Mouse (Mus musculus) forebrain, postnatal 0 days (tissue): ENCODE measurements around the gene Scd1. TPM values are rescaled to one million over a fixed set of nuclear protein-coding genes. Genes with fewer than 3 reads are reported as not detected.
A peak's percentile ranks its signal among the peaks of the same experiment; 100 is the strongest.

Source experiments
- ATAC-seq: fragments of 200-750 bp; cut with Nextera tagmentation; 2 replicates; pipeline ENCODE4 v1.8.0; 2017; ENCODE audit warnings: mild to moderate bottlenecking, moderate library complexity
- DNase-seq: peaks from one replicate; pipeline ENCODE4 v3.0.0-alpha.2; 2015
- H3K27ac ChIP-seq: fragments of 300-500 bp; sonication (generic); 2 replicates; pipeline ENCODE4 v1.5.1; 2014; ENCODE audit warnings: low read depth, mild to moderate bottlenecking, antibody characterized with exemption, low read length, moderate library complexity, mixed read lengths
- H3K27me3 ChIP-seq: fragments of 300-500 bp; sonication (generic); 2 replicates; pipeline ENCODE4 v1.6.1; 2014; ENCODE audit warnings: mild to moderate bottlenecking, low read length, mixed read lengths; ENCODE audit not compliant: insufficient read depth
- H3K36me3 ChIP-seq: fragments of 300-500 bp; sonication (generic); 2 replicates; pipeline ENCODE4 v1.6.1; 2014; ENCODE audit warnings: mild to moderate bottlenecking, moderate library complexity; ENCODE audit not compliant: insufficient read depth
- H3K4me1 ChIP-seq: fragments of 300-500 bp; sonication (generic); 2 replicates; pipeline ENCODE4 v1.6.1; 2014; ENCODE audit warnings: antibody characterized with exemption; ENCODE audit not compliant: insufficient read depth
- H3K4me2 ChIP-seq: fragments of 300-500 bp; sonication (generic); 2 replicates; pipeline ENCODE4 v1.6.1; 2014; ENCODE audit warnings: low read depth, mild to moderate bottlenecking, moderate library complexity
- H3K4me3 ChIP-seq: fragments of 300-500 bp; sonication (generic); 2 replicates; pipeline ENCODE4 v1.5.1; 2014; ENCODE audit warnings: low read depth, low read length, mixed read lengths
- H3K9ac ChIP-seq: fragments of 300-500 bp; sonication (generic); 2 replicates; pipeline ENCODE4 v1.6.1; 2014; ENCODE audit warnings: mild to moderate bottlenecking
- H3K9me3 ChIP-seq: fragments of 300-500 bp; sonication (generic); 2 replicates; pipeline ENCODE4 v1.6.1; 2016; ENCODE audit warnings: low read length
- CTCF ChIP-seq: sonication (generic); IDR thresholded peaks from 2 replicates; pipeline ENCODE4 v1.5.1; 2016; ENCODE audit warnings: antibody characterized with exemption, control low read depth, low read depth
- WGBS: fragments of 180-500 bp; shearing (Covaris S2); extraction: QIAGEN DNeasy Blood & Tissue Kit; methylation state at CpG from one replicate; pipeline ENCODE4 v1.1.7; 2014; 5-methylcytosine and 5-hydroxymethylcytosine counted together
- polyA plus RNA-seq: library from polyadenylated mRNA; unstranded; fragments of >200 nt; fragmentation: Nextera tagmentation; extraction: Ambion mirVana; gene quantifications from 2 replicates; pipeline ENCODE4 v1.2.1, GENCODE M21; 2015
- total RNA-seq: library from RNA; depleted of rRNA; stranded (reverse); fragments of >200 nt; gene quantifications from 2 replicates; pipeline ENCODE4 v1.2.3, GENCODE M21; 2014

Scd1 gene
- total and polyA plus RNA-seq, 2 experiments from 2014 or later: 8.7 to 41.0 TPM

DNA sequence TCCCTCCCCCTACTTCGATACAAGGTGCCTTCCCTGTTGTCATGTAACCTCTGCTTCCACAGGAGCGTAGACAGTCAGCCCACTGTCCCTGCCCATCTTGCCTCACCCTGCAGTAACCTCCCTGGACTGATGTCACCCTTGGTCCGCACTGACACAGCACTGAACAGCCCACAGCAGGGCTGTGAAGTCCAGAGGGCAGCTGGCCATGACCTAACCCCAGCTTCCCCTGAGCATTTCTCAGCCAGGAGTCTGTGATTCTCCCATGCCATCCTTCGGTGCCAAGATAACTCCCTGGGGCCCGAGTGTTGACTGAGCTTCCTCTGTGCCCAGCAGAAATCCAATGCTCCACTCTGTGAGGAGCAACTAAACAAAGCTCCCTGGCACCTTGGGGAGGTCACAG lies 8.6 kb upstream of the Scd1 start:
- WGBS: 76% methylated on average over 5 of the region's 5 CpGs
- H3K27me3 ChIP-seq: no peaks in the 10 kb centered on the region

GRCm38 (mm10) chr19:44415464-44415863 lies 7.8 kb upstream of the Scd1 start:
- ATAC-seq (no peak), DNase-seq (no peak)
- WGBS: 82% methylated on average over 5 of the region's 5 CpGs
- H3K4me2 ChIP-seq: no peak overlapping the region
- no peak overlapping the region for H3K4me3 ChIP-seq
- no peak overlapping the region for H3K27ac ChIP-seq
- H3K9me3 ChIP-seq: no peaks in the 10 kb centered on the region
- no peaks in the 10 kb centered on the region for H3K4me1 ChIP-seq
- H3K27me3 ChIP-seq: no peaks in the 10 kb centered on the region
- no peaks in the 10 kb centered on the region for H3K36me3 ChIP-seq
- H3K9ac ChIP-seq: no peak overlapping the region
- TF ChIP-seq CTCF: no peak

More for the DNA sequence above, 8.6 kb upstream of the Scd1 start:
- no peak overlapping the region for H3K9ac ChIP-seq
- H3K27ac ChIP-seq: no peak overlapping the region
- TF ChIP-seq CTCF: no peak
- H3K9me3 ChIP-seq: no peaks in the 10 kb centered on the region
- ATAC-seq: no peak
- H3K36me3 ChIP-seq: no peaks in the 10 kb centered on the region
- no peak overlapping the region for H3K4me3 ChIP-seq
- no peak for DNase-seq
- H3K4me1 ChIP-seq: no peaks in the 10 kb centered on the region
- no peak overlapping the region for H3K4me2 ChIP-seq

DNA sequence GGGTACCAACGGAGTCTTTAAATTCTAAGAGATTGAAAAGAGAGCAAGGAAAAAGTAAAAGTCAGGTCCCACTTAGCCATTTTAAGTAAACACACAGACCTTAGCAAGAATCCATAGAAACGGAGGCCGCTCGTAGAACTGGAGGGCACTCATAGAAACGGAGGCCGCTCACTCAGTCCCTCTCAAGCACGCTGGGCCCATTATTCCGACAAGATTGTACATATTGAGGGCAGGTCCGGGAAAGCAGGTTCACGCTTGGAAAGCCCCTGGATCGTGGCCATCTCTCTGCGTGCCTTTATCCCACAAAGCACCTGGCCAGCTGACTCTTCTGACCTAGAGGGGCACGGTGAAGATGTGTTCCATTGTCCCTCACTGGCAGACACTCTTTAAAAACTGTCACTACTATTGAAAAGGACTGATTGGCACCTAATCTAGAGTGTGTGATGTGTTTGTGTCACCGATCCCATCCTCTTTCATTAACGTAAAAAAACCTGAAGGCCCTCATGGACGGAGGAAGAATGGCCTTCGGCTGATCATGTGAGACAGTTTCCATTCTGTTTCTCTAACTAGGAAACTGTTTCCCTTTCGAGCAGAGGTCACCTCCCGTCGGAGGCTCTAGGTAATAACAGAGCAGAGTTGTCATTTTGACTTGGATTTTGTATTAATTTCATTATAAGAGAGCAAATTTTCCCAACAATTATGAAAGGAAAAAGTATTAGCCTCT lies 2.8 kb upstream of the Scd1 start:
- peaks cover 8% of the 10 kb centered on the region; the same call in 1 of the 2 replicates for H3K4me1 ChIP-seq
- H3K36me3 ChIP-seq: no peaks in the 10 kb centered on the region
- TF ChIP-seq CTCF: no peak
- H3K9ac ChIP-seq: no peak overlapping the region
- H3K9me3 ChIP-seq: no peaks in the 10 kb centered on the region
- H3K4me3 ChIP-seq: no peak overlapping the region
- no peak overlapping the region for H3K4me2 ChIP-seq
- DNase-seq: no peak
- 84% methylated on average over 20 of the region's 20 CpGs for WGBS
- H3K27ac ChIP-seq: no peak overlapping the region
- no peaks in the 10 kb centered on the region for H3K27me3 ChIP-seq
- no peak for ATAC-seq

GRCm38 (mm10) chr19:44408595-44408994 lies 916 bp upstream of the Scd1 start:
- Histone ChIP-seq H3K4me3 (peak overlapping the region; percentile 59; the same call in 1 of the 2 replicates), H3K4me2 (peak overlapping the region; percentile 94), H3K4me1 (peaks cover 8% of the 10 kb centered on the region; the same call in 1 of the 2 replicates), H3K9me3 (no peaks in the 10 kb centered on the region), H3K27me3 (no peaks in the 10 kb centered on the region), H3K9ac (no peak overlapping the region), H3K27ac (0 out of 2 replicates have a peak overlapping the region, but pooled peaks have one; percentile 80), H3K36me3 (no peaks in the 10 kb centered on the region)
- no peak for ATAC-seq
- WGBS: 71% methylated on average over 4 of the region's 4 CpGs
- DNase-seq: no peak
- no peak for TF ChIP-seq CTCF

DNA sequence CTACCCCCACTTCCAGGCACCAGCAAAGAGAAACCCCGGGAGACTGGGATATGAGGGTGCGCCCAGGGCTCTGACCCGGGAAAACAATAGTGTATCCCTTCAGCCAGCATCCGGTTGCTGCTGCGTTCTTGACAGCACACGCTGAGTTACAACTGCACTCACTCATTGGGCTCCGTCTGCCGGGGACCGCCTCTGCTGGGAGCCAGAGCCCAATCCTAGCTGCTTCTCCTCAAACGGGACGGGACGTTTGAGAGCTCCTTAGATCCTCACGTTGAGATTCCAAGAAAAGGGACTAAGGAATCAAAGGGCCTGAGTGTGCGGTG lies 505 bp upstream of the Scd1 start:
- peak; percentile 71 for DNase-seq
- no peak for TF ChIP-seq CTCF
- under 1% methylated on average over 14 of the region's 14 CpGs for WGBS

GRCm38 (mm10) chr19:44403546-44403945 lies 4.1 kb downstream of the Scd1 start:
- WGBS: 81% methylated on average over 6 of the region's 6 CpGs

More for the DNA sequence above, 505 bp upstream of the Scd1 start:
- peaks cover 8% of the 10 kb centered on the region; the same call in 1 of the 2 replicates for H3K4me1 ChIP-seq
- peak; percentile 86 for ATAC-seq
- no peaks in the 10 kb centered on the region for H3K9me3 ChIP-seq
- H3K9ac ChIP-seq: peak overlapping the region; percentile 49
- H3K36me3 ChIP-seq: no peaks in the 10 kb centered on the region; the same call in 1 of the 2 replicates
- H3K27me3 ChIP-seq: no peaks in the 10 kb centered on the region
- peak overlapping the region; percentile 59 for H3K4me3 ChIP-seq
- peak overlapping the region; percentile 80 for H3K27ac ChIP-seq
- H3K4me2 ChIP-seq: peak overlapping the region; percentile 94

DNA sequence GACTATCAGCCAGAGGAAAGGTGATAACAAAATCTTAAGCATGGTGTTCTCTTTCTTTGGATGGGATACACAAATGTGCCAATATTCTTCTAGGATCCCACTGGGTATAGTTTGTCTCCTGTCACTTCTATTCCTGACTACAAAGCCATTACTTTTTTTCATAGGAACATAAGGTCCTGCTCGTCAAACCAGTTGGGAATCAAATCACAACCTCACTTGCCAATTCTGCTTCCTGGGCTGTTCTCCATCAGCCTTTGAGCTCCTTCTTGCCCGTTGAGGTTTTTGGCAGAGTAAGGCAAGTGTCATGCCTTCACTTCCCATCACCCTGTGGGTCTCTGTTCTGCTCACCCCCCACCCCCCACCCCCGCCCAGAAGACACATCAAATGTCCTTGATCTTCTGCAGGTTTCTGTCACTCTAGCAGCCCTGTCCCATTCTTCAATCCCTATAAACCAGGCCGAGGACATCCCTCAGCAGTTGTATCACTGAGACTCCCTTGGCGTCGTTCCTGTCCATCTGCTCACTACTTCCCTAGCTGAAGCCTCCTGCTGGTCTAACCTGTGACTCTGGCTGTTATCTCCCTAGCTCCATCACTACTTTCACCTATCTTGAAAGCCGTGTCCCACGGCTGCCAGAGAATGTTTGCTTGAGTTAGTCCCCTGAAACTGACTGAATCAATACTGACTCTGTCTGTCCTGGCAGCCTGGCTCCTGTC lies 7.0 kb downstream of the Scd1 start:
- Histone ChIP-seq H3K4me3 (no peak overlapping the region), H3K9me3 (no peaks in the 10 kb centered on the region), H3K27ac (no peak overlapping the region), H3K9ac (no peak overlapping the region), H3K4me2 (no peak overlapping the region), H3K4me1 (peaks cover 1% of the 10 kb centered on the region; the same call in 1 of the 2 replicates), H3K27me3 (no peaks in the 10 kb centered on the region), H3K36me3 (peaks cover 28% of the 10 kb centered on the region)
- 75% methylated on average over 8 of the region's 8 CpGs for WGBS
- no peak for TF ChIP-seq CTCF
- DNase-seq: peak; percentile 41
- peak; percentile 54 for ATAC-seq

More at GRCm38 (mm10) chr19:44403546-44403945, 4.1 kb downstream of the Scd1 start:
- H3K9me3 ChIP-seq: no peaks in the 10 kb centered on the region
- H3K9ac ChIP-seq: no peak overlapping the region
- no peak overlapping the region for H3K4me3 ChIP-seq
- peaks cover 13% of the 10 kb centered on the region for H3K36me3 ChIP-seq
- no peak overlapping the region for H3K4me2 ChIP-seq
- DNase-seq (no peak), ATAC-seq (no peak)
- TF ChIP-seq CTCF: no peak
- no peaks in the 10 kb centered on the region for H3K27me3 ChIP-seq
- peaks cover 8% of the 10 kb centered on the region; the same call in 1 of the 2 replicates for H3K4me1 ChIP-seq
- no peak overlapping the region for H3K27ac ChIP-seq
